Mouse (Mus musculus) adrenal gland, adult 8-10 months (tissue): ENCODE results near the gene Zfp872. TPM values are rescaled to one million over a fixed set of nuclear protein-coding genes. Genes with fewer than 3 reads are reported as not detected.
"Not testable (repeated sequence)": the region's sequence is repeated elsewhere in the genome, so short reads cannot be mapped to it uniquely, and the experiment has no call there.

Experiments
- DNase-seq: peaks from one replicate; pipeline ENCODE4 v3.0.0; 2022
- total RNA-seq, 4 experiments: library from RNA; stranded (reverse); gene quantifications; 2 replicates each; pipeline ENCODE4 v1.2.4; 2022

Zfp872 gene
- total RNA-seq, 4 experiments from 2014 or later, result 3.0 to 7.2 (median 4.1) TPM

DNA sequence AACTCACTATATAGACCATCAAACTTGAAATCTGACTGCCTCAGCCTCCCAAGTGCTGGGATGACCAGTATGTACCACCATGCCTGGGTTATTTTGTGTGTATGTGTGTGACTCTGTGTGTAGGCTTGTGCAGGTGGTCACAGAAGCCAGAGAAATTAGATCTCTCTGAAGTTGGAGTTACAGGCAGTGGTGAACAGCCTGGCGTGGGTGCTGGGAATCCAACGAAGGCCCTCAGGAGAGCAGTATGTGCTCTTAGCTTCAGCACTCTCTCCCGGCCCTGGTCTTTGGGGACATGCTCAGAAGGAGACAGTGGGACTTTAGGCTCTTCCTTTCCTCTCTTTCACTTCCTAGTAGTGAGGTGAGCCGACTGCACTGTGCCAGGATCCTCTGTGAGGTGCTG is 15.6 kb upstream of the Zfp872 start:
- no peak for DNase-seq

DNA sequence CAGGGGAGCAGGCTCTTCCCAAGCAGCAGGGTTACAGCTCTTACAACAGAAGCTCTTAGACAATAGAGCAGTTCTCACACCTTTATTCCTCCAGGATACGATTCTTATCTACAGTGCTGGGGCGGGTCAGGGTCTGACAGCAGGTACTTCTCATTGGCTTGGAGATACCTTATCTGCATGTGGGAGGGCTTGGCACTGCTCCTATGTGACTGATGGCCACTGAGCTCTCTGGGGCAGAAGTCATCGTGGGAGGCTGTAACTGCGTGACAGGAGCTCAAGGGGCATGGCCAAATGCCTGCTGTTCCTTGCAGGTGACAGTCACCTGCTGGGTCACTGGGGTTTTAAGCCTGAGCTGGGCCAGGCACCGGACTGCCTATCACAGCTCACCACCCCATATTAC is 8.5 kb downstream of the Zfp872 start:
- no peak for DNase-seq

DNA sequence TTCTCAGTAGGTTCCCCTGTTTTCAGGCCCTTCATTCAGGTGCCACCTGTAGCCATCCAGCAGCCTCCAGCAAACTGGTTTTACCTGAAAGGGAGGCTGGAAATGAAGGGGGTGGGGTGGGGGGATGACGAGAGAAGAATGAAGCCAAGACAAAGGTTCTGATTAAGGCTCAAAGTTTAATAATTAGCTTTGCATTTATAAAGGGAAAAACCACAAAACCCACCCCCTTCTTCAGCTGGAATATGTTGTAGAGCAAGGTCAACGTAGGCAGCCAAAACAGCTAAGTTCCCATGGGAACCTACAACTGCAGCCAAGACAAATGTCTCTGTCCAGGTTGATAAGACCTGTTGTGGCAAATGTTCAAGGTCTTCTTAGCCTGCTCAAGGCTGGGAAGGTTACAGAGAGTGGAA is 25.9 kb downstream of the Zfp872 start:
- peak; percentile 51 for DNase-seq

DNA sequence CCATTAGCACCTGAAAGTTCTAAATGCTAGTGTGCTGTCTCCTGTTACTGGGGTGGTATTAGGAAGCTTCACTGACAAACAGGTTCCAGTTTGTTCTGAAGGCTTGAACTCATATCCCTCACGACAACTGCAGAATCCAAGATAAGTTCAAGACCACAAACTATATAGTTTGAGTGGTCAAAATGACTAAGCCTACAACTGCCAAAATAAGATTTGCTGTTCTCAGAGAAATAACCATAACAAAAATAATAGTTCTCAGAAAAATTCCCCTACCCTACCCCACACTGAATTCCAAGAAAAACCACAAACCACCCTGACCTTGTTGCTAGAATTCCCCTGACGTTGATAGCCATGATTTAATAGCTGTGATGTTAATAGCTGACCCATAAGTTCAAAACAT is 26.7 kb downstream of the Zfp872 start:
- no peak for DNase-seq

DNA sequence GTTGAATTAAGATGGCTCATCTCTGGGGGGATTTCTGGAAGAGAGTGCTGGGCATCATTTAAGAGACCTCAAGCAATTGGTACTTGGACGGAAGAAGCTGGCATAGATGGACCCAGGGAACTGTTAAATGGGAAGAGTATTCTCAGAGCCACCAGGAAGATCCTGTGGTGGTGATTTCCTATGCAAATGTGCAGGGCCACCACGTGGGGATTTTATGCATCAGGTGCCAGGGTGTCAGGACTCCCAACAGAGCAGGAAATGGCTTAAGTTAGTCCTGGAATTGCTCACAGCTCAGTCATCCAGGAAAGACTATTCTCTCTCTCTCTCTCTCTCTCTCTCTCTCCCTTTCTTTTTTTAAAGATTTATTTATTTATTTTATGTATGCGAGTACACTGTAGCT is 28.8 kb downstream of the Zfp872 start:
- DNase-seq, result no peak

DNA sequence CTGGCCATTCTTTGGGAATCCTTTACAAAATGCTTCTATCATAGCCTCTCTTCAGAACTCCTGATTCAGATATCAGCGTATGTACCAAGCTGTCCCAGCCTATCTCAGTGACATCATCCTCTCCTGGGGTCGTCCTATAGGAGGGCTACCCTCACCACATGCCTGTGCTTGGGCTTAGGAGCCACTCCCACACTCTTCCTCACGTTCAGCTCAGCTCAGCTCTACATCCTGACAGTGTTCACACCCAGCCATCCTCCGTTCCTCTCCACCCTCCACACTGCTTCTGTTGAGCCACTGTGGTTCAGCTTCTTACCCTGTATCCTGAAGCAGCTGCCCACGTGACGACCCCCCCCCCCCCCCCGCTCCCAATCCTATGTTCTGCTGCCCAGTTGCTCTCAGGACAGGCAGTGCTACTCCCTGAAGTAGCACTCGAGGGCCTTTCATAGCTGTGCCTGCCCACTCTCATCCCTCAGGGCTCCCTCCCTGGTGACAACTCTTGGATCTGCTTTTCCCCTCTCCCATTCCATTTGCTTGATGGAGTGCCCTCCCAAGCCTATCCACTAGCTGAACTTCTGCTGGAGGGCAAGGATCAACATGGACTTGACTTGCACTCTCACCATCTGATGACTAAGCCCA is 30.1 kb downstream of the Zfp872 start:
- DNase-seq, result no peak

DNA sequence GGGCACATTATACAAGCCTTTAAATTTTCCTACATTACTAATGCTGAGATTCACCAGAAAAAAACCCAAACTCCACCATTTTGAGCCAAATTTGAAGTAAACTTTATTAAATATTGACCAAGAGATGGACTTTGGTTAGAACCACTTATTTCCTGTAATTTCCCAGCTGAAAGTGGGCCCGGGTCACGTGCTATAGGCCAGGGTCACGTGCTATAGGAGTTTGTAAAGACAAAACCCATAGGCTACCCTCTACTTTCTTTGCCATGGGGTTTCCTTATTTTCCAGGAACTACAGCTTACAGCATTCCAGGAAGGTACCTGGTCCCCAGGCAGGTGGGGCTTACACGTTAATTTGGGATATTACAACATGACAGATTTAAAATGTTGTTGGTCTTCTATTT is 36.2 kb downstream of the Zfp872 start:
- DNase-seq, result no peak

DNA sequence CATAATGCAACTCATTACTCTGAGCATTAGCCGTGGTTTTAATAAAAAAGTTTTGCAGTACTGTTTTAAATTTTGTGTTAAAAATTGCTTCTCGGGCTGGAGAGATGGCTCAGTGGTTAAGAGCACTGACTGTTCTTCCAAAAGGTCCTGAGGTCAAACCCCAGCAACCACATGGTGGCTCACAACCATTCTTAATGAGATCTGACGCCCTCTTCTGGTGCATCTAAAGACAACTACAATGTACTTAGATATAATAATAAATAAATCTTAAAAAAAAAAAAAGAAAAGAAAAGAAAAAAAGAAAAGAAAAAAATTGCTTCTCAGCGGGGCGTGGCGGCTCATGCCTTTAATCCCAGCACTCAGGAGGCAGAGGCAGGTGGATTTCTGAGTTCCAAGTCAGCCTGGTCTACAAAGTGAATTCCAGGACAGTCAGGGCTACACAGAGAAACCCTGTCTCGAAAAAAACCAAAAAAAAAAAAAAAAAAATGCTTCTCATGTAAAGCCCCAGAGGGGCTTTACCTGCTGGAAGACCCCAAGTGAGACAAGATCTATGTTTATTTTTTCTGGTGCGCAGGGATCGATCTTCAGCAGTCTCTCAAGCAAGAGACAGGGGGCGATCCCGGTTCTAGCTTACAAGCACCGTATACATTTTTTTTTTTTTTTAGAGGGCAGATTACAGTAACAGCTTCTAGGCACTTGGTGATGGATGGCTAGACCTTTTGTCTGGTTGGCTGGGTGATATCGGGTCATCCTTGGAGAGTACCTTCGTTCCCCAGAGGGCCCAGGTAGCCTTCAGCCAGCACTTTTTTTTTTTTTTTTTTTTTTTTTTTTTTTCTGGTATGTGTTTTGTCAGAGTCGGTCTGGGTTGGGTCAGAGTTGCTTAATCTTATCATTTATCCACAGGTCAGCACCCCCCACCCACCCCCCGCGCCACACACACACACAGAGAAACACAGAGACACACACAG is 36.9 kb downstream of the Zfp872 start:
- DNase-seq, result no peak

DNA sequence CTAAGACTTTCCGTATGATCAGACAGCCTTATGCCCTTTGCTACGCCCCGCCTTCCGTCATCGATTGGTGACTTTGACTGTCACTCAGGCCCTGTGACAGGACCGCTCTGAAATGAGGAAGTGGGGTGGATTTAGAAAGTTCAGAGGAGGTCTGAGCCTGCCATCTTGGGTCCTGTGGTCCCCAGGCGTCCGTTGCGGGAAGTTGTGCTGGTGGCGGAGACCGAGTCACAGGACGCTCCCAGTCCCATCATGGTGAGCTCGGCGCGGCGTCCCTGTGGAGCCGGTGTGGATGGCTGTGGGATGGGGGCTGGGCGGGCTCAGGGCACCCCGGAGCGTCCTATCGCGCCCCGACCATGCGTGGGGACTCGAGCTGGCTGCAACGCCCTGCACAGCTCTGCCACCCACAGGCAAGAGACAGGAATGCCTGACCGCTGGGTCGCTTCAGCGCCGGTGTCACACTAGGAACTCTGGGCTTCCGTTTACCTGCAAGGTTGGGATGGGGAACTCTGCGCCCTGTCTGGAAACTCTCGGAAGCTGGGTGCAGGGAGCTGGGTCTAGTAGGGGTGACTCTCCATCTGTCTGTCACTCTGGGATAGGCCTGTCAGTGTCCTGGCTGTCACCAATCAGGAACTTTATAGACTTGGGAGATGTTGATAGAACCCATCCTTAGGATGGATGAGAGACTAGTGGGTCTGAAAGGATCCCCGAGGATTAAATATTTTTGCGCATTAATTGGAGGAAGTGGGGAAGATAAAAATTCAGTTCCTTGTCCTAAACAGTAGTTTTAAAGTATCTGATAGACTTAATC is 37.9 kb downstream of the Zfp872 start, which contains the start of gene Zfp809:
Gene Zfp809 (plus strand): TSS at position 134 of the 808 bp plus-strand sequence.
- peak; percentile 98 for DNase-seq

DNA sequence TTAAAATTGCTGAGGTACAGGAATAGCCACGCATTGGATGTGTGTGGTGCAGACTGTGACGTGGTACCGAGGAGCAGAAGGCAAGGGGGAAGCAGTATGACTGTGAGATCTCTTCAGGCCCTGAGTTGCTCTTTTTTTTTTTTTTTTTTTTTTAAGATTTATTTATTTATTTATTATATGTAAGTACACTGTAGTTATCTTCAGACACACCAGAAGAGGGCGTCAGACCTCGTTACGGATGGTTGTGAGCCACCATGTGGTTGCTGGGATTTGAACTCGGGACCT is 38.4 kb downstream of the Zfp872 start:
- DNase-seq, result not testable (repeated sequence)

DNA sequence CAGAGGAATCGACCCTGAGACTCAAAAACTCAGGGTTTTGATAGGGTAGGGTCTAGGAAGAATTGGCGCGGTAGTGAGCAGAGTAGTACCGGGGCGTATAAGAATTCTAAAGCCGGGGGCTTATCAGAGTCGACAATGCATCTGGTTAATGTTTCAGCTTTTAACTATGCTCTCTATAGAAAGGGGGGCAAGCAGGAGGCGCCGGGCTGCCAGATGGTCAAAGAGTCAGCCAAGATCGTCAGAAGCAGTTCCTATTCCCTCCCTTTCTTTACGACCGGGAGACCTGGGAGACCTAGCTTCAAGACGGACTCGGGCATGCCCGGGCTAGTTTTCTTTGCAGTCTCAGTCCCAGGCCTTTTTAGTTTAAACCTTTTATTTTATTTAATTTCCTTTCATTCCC is 39.0 kb downstream of the Zfp872 start:
- DNase-seq, result no peak

DNA sequence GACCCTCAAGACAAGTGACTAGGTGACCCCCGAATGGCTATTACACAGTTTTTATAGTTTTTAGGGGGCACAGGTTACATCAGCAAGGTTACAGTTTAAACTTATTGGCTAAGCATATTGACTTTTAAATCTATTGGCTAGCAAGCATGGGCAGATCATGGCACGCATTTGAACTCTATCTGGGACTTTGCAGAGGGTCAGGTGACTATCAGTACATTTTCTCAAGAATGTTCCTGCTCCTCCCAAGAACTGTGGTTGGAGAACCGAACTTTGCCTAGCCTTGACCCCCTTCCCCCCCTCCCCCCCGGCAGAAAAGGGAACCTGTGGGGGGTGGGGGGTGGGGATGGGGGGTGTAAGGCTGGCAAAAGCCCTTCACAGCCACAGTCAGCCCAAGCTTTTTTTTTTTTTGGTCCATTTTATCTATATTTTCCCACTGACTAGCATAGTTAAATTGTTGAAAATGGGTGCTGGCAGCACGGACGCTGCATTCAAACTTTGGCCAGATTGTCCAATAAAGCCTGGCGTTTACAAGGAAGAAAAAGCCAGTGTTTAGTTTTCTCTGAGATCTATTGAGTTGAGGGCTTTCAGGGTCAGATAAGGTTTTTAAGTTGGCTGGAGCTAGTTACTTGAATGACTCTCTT is 41.6 kb downstream of the Zfp872 start:
- no peak for DNase-seq

DNA sequence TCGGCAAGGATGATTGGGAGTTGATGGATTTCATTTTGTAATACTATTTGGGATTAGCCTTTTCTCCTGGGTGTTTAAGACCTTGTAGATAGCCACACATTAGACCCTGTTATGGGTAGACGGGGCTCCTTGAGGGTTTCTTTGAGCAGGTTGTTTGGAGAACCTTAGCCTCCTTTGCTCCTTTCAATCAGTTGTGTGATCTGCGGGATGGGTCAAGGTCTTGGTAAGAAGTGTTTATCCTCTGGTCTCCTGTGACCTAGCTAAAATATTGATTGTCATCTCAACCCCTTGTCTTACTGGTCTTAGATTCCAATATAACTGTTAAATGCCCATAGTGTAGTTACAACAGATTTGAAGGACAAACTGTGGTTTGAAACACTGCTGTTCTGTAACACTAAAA is 42.2 kb downstream of the Zfp872 start:
- no peak for DNase-seq

DNA sequence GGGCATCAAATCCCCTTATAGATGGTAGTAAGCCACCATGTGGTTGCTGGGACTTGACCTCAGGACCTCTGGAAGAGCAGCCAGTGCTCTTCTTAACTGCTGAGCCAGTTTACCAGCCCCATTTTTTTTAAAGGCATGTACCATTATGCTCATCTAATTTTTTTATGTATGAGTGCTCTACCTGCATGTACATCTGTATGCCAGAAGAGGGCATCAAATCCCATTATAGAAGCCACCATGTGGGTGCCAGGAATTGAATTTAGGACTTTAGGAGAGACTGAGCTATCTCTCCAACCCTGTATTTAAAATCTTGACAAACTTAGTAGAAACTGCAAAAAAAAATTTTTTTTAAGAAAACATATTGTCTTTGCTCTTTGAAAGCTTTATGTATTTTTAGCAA is 42.7 kb downstream of the Zfp872 start:
- DNase-seq, result no peak

DNA sequence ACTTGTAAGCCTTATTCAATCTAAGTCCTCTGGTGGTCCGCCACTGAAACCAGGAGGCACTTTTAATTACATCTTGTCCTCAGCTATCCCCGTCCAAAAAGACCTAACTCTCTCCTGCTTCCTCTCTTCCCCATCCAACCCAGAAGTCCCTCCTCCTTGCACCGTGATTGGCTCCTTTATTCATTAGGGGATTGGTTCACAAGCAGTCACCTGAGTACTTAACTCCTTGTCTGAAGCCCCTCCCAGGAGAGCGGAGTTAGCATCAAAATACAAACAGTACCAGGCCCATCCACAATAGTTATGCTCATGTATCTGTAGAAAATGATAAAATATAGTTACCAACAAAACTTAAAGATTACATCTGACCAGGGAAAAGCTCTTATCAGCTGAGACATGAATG is 52.1 kb downstream of the Zfp872 start:
- no peak for DNase-seq

DNA sequence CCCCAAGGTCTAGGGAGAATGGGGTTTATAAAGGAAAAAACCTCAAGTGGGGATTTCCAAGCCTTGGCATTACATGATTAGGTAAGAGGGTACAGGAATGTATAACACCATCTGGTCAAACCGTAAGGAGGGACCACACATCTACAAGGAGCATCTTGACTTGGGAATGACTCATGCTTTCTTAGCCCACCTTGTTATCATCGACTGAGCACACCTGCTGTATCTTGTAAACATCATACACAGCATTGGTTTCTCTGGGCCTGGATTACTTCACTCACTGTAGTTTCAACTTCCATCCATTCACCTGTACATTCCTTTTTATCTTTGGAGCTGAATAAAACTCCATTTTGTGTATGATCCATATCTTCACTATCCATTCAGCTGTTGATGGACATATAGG is 56.4 kb downstream of the Zfp872 start:
- no peak for DNase-seq

Other genes with a start within 250 kb of the Zfp872 start
- 10 to 100 TPM; 17.5 to 22.5 (median 20.0) TPM for gene Swsap1, start 232.3 kb upstream of the Zfp872 start, total RNA-seq
- gene Epor, start 224.6 kb upstream of the Zfp872 start, total RNA-seq, result 1 to 10 TPM; 1.2 to 4.7 (median 2.0) TPM
- gene Rgl3, start 198.6 kb upstream of the Zfp872 start, total RNA-seq, result 10 to 100 TPM; 23.7 to 72.6 (median 49.6) TPM
- gene Ccdc151, start 185.5 kb upstream of the Zfp872 start, total RNA-seq, result 1 to 10 TPM in 3 of 4 experiments, under 1 TPM in 1; 0.81 to 2.8 (median 1.4) TPM
- gene Prkcsh, start 185.3 kb upstream of the Zfp872 start, total RNA-seq, result 100 to 1,000 TPM; 167 to 190 (median 180) TPM
- 1 to 10 TPM; 1.8 to 4.6 (median 2.9) TPM for gene Elavl3, start 136.1 kb upstream of the Zfp872 start, total RNA-seq
- under 1 TPM in 1 of 4 experiments, not detected in 3; 0.73 TPM for gene Gm49318, start 116.8 kb upstream of the Zfp872 start, total RNA-seq
- gene Zfp653, start 116.7 kb upstream of the Zfp872 start, total RNA-seq, result 10 to 100 TPM in 3 of 4 experiments, 1 to 10 TPM in 1; 6.9 to 15.6 (median 12.3) TPM
- gene Ecsit, start 102.7 kb upstream of the Zfp872 start, total RNA-seq, result 10 to 100 TPM; 41.2 to 50.4 (median 48.9) TPM
- 1 to 10 TPM in 3 of 4 experiments, under 1 TPM in 1; 0.89 to 2.8 (median 1.2) TPM for gene Cnn1, start 88.9 kb upstream of the Zfp872 start, total RNA-seq
- gene Elof1, start 70.9 kb upstream of the Zfp872 start, total RNA-seq, result 10 to 100 TPM; 71.9 to 83.9 (median 78.6) TPM
- gene Acp5, start 52.4 kb upstream of the Zfp872 start, total RNA-seq, result 10 to 100 TPM; 30.6 to 44.1 (median 36.6) TPM
- 10 to 100 TPM; 51.0 to 67.4 (median 59.4) TPM for gene Pigyl, start 31.2 kb upstream of the Zfp872 start, total RNA-seq
- gene Zfp809, start 37.6 kb downstream of the Zfp872 start, total RNA-seq, result 10 to 100 TPM; 37.1 to 62.6 (median 53.2) TPM
- gene Zfp599, start 71.8 kb downstream of the Zfp872 start, total RNA-seq, result 1 to 10 TPM in 2 of 4 experiments, under 1 TPM in 2; 0.58 to 1.2 (median 0.87) TPM
- gene Zfp810, start 119.6 kb downstream of the Zfp872 start, total RNA-seq, result 10 to 100 TPM in 3 of 4 experiments, 1 to 10 TPM in 1; 6.6 to 17.0 (median 13.7) TPM
- gene Anln, start 201.1 kb downstream of the Zfp872 start, total RNA-seq, result 1 to 10 TPM; 2.3 to 4.0 (median 3.4) TPM
- 10 to 100 TPM in 2 of 4 experiments, 1 to 10 TPM in 2; 5.1 to 15.9 (median 9.6) TPM for gene 9530077C05Rik, start 223.4 kb downstream of the Zfp872 start, total RNA-seq